Comparison of ENCODE assay signal across 8 mouse cellular contexts in genomic region chr11:31369648-31370286, GRCm38 (mm10). TPM values are rescaled to one million over a fixed set of nuclear protein-coding genes. Genes with fewer than 3 reads are reported as not detected.
DNase-seq lines count a peak whose midpoint lies in the region; ATAC-seq and TF ChIP-seq lines count a peak whose summit lies in the region.

Gene Stc2, minus strand, starts transcription at chr11:31370074.

- H3K4me1 ChIP-seq in MEL (ENCODE audit: control insufficient read depth in 1 of 2, insufficient read depth in 2 of 2, low read length in 2 of 2), result peaks cover 24 to 38% of the 10 kb centered on the region in 2 experiments
- H3K4me1 ChIP-seq in hindbrain, embryonic 10.5 days (replicated peaks), result peaks cover 30% of the 10 kb centered on the region

- H3K79me2 ChIP-seq in MEL (ENCODE audit: control insufficient read depth, insufficient read depth, low read length, poor library complexity), result peaks cover 31% of the 10 kb centered on the region

- H3K9ac ChIP-seq in MEL (ENCODE audit: control insufficient read depth, low read depth, low read length, poor library complexity, severe bottlenecking), result peak within 1 kb of the TSS; percentile 91

- TF ChIP-seq EP300 in MEL (IDR thresholded peaks at IDR 0.05; ENCODE audit: low read depth in 1 of 2, low read length in 2 of 2), result peak in 1 of 2 experiments; percentile 56; a peak in 1 of 4 replicates

- ATAC-seq in frontal cortex, adult (ENCODE audit: low TSS enrichment), result peak; percentile 32
- ATAC-seq in inflammation-experienced regulatory T-cells, adult 6 months, result no peak

- no peak for TF ChIP-seq RAD21 in MEL (IDR thresholded peaks at IDR 0.05; ENCODE audit: low read depth, low read length)

- no peaks in the 10 kb centered on the region for H3K27me3 ChIP-seq in MEL (ENCODE audit: control insufficient read depth in 1 of 2, insufficient read depth in 2 of 2, low read length in 2 of 2)
- peaks cover 55% of the 10 kb centered on the region for H3K27me3 ChIP-seq in hindbrain, embryonic 10.5 days (ENCODE audit: insufficient read depth, poor library complexity, severe bottlenecking)

- TF ChIP-seq CTCF in MEL (IDR thresholded peaks at IDR 0.05 in 2 of 3, conservative IDR thresholded peaks at IDR 0.05 in 1 of 3; ENCODE audit: control insufficient read depth in 1 of 3, insufficient read depth in 1 of 3, low read depth in 2 of 3, low read length in 3 of 3, poor library complexity in 1 of 3, severe bottlenecking in 1 of 3), result no peak

- peaks cover 26 to 31% of the 10 kb centered on the region in 2 experiments for H3K36me3 ChIP-seq in MEL (ENCODE audit: control insufficient read depth in 1 of 2, insufficient read depth in 2 of 2, low read length in 2 of 2)
- no peaks in the 10 kb centered on the region for H3K36me3 ChIP-seq in hindbrain, embryonic 10.5 days

- peak; percentile 98 for DNase-seq in MEL (ENCODE audit: low read depth, low spot score)
- peak; percentile 58 to 59 for DNase-seq in adrenal gland, postnatal 36 days
- DNase-seq in hindbrain, embryonic 10.5 days (ENCODE audit: low spot score), result peak; percentile 85
- peak; percentile 68 to 79 for DNase-seq in layer of hippocampus, postnatal 10 days (ENCODE audit: low spot score in 2 of 2)
- DNase-seq in lung, postnatal 10 days, result peak; percentile 63
- DNase-seq in right cerebral cortex, adult 2 months (ENCODE audit: low spot score in 2 of 2), result peak; percentile 39 to 57

- H3K4me3 ChIP-seq in MEL (ENCODE audit: control insufficient read depth in 1 of 2, insufficient read depth in 1 of 2, low read depth in 2 of 2, low read length in 2 of 2), result peak within 1 kb of the TSS; percentile 78 to 87
- peak within 1 kb of the TSS; percentile 60 for H3K4me3 ChIP-seq in hindbrain, embryonic 10.5 days

- WGBS in hindbrain, embryonic 10.5 days, result under 1% methylated on average over 51 of the region's 51 CpGs

- peak within 1 kb of the TSS; percentile 72 for H3K27ac ChIP-seq in MEL (ENCODE audit: control insufficient read depth, low read depth, low read length)
- peak within 1 kb of the TSS; percentile 68 for H3K27ac ChIP-seq in hindbrain, embryonic 10.5 days

- peak; percentile 53 to 90; a peak in 3 of 4 replicates for TF ChIP-seq POLR2A in MEL (IDR thresholded peaks at IDR 0.05; ENCODE audit: control insufficient read depth in 1 of 2, insufficient read depth in 1 of 2, low read depth in 1 of 2, low read length in 2 of 2, poor library complexity in 1 of 2)

- no peaks in the 10 kb centered on the region for H3K9me3 ChIP-seq in MEL (replicated peaks; ENCODE audit: insufficient read depth, low read length)
- H3K9me3 ChIP-seq in hindbrain, embryonic 10.5 days, result no peaks in the 10 kb centered on the region

TF ChIP-seq in MEL, 35 proteins besides CTCF, POLR2A, EP300 and RAD21:
- TF ChIP-seq NELFE (IDR thresholded peaks at IDR 0.05; ENCODE audit: low read depth, low read length) (peak; percentile 82), TAL1 (IDR thresholded peaks at IDR 0.05; ENCODE audit: low read length) (no peak), HCFC1 (IDR thresholded peaks at IDR 0.05; ENCODE audit: low read depth, low read length) (peak; percentile 62; the same call in 1 of the 2 replicates), JUND (IDR thresholded peaks at IDR 0.05; ENCODE audit: low read depth, low read length) (no peak), NRF1 (IDR thresholded peaks at IDR 0.05; ENCODE audit: insufficient read depth, low read depth, low read length, poor library complexity, severe bottlenecking) (no peak; the same call in 1 of the 2 replicates), CHD2 (IDR thresholded peaks at IDR 0.05; ENCODE audit: low read length) (0 out of 2 replicates have a peak, but pooled peaks have one; percentile 19), MAX (IDR thresholded peaks at IDR 0.05; ENCODE audit: low read length) (peak; percentile 66), MYC (IDR thresholded peaks at IDR 0.05; ENCODE audit: low read depth, low read length) (peak; percentile 12), USF2 (IDR thresholded peaks at IDR 0.05; ENCODE audit: borderline replicate concordance in 1 of 2, insufficient read depth in 1 of 2, low read depth in 1 of 2, low read length in 2 of 2) (no peak), POLR2AphosphoS2 (IDR thresholded peaks at IDR 0.05; ENCODE audit: low read length) (peak; percentile 77), TBP (IDR thresholded peaks at IDR 0.05; ENCODE audit: low read depth, low read length) (peak; percentile 92), ZMIZ1 (IDR thresholded peaks at IDR 0.05; ENCODE audit: low read depth, low read length) (peak; percentile 95), SIN3A (IDR thresholded peaks at IDR 0.05; ENCODE audit: low read length) (peak; percentile 64), TCF12 (IDR thresholded peaks at IDR 0.05; ENCODE audit: low read depth, low read length) (peak; percentile 64), MAZ (IDR thresholded peaks at IDR 0.05; ENCODE audit: low read depth, low read length) (no peak), BHLHE40 (IDR thresholded peaks at IDR 0.05; ENCODE audit: borderline replicate concordance, low read depth, low read length) (no peak), USF1 (IDR thresholded peaks at IDR 0.05; ENCODE audit: low read depth, low read length) (peak; percentile 89), MXI1 (IDR thresholded peaks at IDR 0.05; ENCODE audit: low read depth, low read length) (peak; percentile 72)

RNA-seq across cellular contexts. Expression of gene Stc2, which starts in this region (rescaled TPM):
- 20.3 and 41.1 TPM in 2 replicates for total RNA-seq in MEL (2012; rRNA removed)
- polyA plus RNA-seq in MEL (2012; ENCODE audit: insufficient read depth in 1 of 2, insufficient read length in 2 of 2, low read depth in 1 of 2, low replicate concordance in 2 of 2, missing spikeins in 1 of 2), result 10 to 100 TPM in 1 of 2 experiments, not detected in 1; 32.5 TPM
- 1 to 10 TPM in 1 of 2 experiments, under 1 TPM in 1; 0.86 to 1.4 TPM for total RNA-seq in adrenal gland, postnatal 36 days (2021)
- 0.90 and 1.5 TPM in 2 replicates for polyA plus RNA-seq in hindbrain, embryonic 10.5 days (2016; fragmentation: Nextera tagmentation; extraction: Ambion mirVana)
- 1 to 10 TPM; 4.4 to 4.8 TPM for total RNA-seq in layer of hippocampus, postnatal 10 days (2021)
- polyA plus RNA-seq in inflammation-experienced regulatory T-cells, adult 6 months (2017; shearing (Covaris generic)), result 1 to 10 TPM in 1 of 3 experiments, under 1 TPM in 2; 0.41 to 1.1 (median 0.44) TPM

Comparison
In these comparisons a context has a peak if more than half of its experiments do, and no peak if none do; other contexts are left out.
1. DNase-seq: peak in every context shown above with its lines; median percentile 98 in MEL; 85 in hindbrain, embryonic 10.5 days; 74 in layer of hippocampus, postnatal 10 days; 63 in lung, postnatal 10 days; 58 in adrenal gland, postnatal 36 days; 48 in right cerebral cortex, adult 2 months.